Mouse (Mus musculus): ENCODE measurements around the gene Selenom. TPM values are rescaled to one million over a fixed set of nuclear protein-coding genes. Genes with fewer than 3 reads are reported as not detected.

Selenom gene
- 1 to 10 TPM; 7.6 to 8.9 TPM for polyA plus RNA-seq (2017; shearing (Covaris generic))

DNA sequence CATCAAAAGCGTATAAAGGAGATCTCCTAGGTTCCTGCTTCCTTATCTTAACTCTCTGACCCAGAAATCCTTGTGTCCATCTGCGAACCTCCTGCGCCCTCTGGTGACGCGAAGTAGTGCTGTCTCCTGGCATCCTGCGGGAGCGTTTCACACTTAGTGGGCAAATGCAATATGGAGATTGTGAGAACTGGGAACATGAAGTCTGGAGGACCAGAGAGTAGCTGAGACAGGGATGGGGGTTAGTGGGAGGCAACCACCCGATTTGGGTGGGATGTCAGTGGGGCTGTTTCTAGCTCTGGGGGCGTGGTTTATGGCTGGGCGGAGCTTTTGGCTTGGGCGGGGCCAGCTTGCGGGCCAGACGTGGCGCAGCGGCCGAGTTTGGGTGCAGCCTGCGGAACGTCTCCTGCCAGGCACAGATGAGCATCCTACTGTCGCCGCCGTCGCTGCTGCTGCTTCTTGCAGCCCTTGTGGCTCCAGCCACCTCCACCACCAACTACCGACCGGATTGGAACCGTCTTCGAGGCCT lies at the start of gene Selenom:
Gene Selenom, plus strand, starts transcription at position 156 of the 526 bp plus-strand sequence.
- ATAC-seq = peak; percentile 77

DNA sequence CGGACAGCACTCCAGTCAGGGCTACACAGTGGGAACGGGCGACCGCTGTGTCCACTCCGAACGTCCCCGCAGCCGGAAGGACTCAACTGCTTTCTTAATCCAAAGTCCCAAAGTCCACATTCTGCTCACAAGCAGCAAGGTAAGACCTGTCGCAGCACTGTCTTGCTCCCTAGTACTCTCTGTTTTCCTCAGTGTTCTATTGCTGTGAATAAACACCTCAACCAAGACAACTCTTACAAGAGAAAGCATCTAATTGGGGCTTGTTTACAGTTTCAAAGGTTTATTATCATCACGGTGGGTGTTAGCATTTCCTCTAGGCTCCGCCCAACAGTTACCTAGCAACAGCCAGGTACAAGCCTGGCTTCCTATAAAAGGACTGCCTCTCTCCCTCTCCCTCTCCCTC lies 43.0 kb upstream of the Selenom start:
- no peak for ATAC-seq

DNA sequence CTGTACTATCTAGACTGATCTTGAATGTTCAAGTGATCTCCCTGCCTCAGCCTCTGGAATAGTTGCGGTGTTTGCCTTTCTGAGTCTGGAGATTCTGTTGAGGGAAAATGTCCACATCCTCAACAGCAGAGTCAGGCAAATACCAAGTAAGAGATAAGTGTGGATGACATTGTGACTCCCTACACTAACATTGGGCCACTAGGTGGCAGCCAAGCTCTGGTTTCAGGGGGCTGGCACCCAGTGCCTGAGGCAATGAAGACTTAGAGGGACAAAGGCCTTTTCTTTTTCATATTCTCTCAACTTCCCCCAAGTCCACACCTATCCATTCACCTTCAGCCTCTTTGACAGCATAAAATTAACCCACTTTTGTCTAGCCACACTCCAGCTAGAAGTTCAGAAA lies 42.0 kb upstream of the Selenom start:
- peak; percentile 61 for ATAC-seq

DNA sequence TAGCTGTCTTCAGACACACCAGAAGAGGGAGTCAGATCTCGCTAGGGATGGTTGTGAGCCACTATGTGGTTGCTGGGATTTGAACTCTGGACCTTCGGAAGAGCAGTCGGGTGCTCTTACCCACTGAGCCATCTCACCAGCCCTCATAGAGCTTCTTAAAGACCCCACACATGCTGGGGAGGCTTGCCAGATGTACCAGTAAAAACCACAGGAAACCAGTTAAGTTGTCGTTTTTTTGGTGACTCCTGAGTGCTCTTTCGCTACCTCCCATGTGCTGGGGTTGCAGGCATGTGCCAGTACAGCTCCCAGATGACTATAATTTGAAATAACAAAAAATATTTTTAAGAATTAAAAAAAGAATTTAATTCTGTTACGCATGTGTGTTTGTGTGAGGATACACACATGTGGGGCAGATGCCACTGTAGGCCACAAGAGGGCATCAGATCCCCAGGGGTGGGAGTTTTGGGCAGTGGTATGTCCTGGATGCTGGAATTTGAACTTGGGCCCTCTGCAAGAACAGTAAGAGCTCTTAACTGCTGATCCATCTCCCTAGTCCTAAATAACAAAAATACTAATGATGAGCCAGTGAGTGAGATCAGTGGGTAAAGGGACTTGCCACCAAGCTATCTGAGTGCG lies 39.9 kb upstream of the Selenom start:
- ATAC-seq = no peak

DNA sequence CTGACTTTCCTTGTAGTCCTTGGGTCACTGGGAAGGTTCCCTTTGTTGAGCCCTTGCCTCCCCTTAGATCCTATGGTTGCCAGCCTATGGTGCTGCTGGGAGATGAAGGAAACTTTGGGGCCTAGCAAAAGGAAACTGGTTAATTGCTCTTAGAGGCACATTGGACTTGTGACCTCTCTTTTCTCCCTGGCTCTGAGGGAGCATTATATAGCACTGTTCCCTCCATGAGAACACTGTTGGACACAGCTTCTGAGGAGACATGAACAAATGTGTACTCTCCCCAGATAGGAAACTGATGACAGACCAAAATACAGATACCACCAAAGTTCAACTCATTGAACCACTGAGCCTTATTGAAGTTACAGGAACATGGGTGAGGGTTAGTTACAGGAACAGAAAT lies 39.0 kb upstream of the Selenom start:
- no peak for ATAC-seq

DNA sequence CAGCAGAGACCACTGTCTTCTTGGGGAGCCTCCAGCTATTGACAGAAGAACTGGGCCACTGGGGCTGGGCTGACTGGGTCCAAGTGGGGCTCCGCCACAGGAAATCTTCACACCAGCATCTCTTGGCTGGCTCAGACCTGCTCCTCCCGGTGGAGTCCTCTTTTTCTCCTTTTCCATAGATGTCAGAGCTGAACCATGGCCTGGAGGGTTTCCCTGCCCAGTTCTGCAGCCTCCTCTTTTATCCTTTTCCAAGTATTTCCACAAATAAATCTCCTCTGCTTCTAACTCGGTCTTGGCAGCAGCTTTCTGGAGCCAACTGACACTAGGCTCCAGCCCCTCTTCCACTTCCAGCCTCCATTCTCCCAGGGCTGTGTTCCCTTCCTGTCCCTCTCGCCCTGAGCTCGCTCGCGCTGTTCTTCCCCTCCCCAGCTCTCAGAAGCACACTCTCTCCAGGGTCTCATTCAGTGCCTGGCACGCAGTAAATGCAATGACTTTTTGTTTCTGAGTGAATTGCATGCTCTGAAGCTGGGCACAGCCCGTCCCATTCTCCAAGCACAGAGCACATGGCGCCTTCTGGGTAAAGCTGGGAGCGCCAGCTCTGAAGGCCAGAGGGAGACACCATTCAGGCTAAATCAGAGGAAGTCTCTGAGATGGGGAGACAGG lies 30.4 kb upstream of the Selenom start:
- ATAC-seq = no peak

DNA sequence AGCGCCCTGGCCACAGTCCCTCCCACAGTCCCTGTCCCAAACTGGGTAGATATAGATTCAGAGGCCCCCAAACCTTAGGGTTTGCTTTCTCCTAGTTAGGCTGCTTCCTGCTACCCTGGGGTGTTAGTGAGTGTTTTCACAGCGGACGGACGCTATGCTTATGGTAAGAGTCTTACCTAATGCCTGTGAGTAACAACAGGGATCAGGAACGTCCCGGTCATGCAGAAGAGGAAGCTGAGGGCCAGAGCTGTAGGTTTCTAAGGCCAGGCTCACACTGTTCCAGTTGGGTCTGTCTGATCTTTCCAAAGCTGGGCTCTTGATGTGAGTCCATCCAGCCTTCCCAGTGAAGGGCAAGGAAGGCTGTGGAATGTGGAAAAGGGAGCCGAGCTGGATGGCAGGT lies 28.1 kb upstream of the Selenom start:
- ATAC-seq = no peak

DNA sequence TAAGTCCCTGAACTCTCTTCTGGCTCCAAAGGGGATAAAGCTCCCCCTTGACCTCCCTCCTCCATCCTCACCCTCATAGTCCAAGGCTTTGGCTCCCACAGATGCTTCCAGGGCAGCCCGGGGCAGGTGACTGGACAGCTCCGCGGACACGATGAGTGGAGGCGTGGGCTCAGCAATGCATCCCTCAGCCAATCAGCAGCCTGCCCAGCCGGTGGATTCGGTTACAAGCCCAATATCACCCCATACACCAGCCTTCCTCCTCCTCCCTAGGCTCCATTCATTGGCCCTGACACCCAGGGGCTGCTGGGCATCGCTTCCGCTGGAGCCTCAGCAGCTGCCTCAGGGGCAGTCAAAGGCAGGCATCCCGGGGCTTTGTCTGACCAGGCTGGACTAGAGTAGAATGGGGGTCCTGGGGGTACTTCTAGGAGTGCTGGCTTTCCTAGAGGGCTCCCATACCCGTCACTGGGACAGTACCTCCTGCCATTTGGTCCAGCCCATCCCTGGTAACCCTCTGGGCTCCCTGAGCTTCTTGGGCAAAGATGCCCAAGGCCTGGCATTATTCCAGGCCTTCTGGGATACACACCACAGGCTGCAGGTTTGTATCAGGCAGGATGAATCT lies 26.4 kb upstream of the Selenom start, which contains the start of gene Pla2g3:
Gene Pla2g3, plus strand, starts transcription at position 333 of the 619 bp plus-strand sequence.
- ATAC-seq = no peak

DNA sequence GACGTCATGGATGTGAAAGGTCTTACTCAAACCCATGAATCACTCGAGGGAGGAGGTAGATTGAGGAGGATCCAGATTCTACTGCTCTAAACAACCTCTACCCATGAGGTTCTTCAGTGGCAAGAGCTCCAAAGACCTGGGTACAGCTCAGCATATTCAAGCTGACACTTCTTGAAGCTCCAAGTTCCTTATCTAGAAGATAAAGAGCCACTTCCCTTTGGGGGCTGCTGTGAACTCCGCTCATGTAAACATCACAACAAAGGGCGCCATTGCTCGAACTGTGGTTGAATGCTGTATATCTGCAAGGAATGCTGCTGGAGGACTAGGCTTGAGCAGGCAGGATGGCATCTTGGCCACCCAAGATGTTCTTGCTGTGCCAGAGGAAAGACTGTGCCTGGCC lies 25.4 kb upstream of the Selenom start:
- ATAC-seq = no peak

DNA sequence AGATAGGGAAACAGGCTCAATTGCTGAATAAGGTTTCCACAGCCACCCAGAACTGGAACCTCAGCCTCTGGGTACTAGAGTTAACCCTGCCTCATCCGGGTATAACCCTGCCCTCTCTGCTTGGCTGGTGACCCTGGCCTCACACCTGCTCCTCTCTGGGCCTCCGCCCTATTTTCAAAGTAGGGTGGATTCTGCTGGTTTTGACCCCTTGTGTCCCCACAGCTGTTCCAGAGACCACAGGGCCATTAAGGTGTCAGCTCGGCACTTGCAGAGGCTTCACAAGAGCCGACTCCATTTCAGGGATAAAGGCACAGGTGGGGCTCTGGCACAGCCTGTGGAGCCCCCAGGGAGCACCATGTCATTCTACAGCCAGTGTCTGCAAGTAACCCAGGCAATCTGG lies 21.7 kb upstream of the Selenom start:
- ATAC-seq = no peak

DNA sequence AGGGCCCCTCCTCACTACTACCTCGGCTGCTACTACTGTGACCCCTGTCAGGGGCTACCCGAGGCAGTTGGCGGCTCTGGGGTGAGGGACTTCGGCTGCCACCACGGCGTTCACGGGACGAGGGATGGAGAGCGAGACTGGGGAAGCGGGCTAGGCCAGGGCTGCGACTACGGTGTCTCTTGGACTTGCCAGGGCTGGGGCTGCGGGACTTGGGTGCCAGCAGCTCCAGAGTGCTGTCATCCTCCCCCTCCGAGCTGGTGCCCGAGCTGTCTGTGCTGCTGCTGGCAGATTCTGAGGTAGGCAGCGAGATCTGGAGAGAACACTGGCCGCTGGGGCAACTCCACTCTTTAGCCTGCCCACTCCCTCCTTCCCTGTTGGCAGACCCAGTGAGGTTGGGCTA lies 19.6 kb upstream of the Selenom start:
- no peak for ATAC-seq

DNA sequence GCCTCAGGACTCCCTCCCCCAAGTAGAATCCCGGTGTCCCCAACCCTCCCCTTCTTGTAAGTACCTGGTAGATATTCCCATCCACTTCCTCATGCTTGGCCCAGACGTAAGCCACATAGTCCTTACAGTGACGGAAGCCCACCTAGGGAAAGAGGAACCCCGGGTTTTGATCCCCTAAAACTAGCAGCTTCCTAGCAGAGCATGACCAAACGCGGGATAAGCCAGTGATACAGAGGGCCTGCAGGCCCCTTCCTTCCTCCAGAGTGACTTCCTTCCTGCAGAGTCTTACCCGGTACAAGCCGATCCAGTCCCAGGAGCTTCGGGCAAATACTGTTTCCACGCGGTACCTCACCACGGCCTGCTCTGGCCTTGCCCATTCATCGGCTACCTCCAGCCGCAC lies 19.0 kb upstream of the Selenom start:
- ATAC-seq = no peak

DNA sequence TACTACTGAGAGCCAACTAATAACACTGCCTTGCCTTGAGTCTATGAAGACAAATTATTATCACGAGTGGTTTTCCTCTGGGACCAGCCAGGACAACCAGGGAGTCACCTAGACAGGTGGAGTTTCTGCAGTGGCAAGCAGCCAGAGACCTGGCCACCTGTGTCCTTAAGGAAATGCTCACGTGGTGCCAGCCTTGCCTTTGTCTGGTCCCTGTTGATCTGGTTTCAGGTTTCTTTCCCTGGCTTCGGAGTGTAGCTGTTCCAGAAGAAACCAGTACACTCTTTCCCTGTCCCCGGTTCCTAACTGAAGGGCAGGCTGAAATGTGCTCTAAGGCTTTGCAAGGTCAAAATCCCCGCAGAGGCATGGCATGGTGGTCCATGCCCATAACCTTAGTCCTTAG lies 17.7 kb upstream of the Selenom start:
- no peak for ATAC-seq

DNA sequence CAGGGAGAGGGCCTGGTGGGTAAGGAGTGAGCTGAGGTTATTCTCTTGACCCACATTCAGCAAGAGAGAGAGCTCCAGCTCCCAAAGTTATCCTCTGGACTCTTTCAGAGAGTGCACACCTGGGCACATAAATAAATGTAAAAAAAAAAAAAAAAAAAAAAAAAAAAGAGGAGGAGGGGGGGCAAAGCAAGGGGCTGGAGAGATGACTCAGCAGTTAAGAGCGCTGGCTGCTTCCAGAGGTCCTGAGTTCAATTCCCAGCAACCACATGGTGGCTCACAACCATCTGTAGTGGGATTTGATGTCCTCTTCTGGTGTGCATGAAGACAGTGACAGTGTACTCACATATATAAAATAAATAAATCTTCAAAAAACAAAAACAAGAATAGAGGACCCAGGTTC lies 17.2 kb upstream of the Selenom start:
- no peak for ATAC-seq

DNA sequence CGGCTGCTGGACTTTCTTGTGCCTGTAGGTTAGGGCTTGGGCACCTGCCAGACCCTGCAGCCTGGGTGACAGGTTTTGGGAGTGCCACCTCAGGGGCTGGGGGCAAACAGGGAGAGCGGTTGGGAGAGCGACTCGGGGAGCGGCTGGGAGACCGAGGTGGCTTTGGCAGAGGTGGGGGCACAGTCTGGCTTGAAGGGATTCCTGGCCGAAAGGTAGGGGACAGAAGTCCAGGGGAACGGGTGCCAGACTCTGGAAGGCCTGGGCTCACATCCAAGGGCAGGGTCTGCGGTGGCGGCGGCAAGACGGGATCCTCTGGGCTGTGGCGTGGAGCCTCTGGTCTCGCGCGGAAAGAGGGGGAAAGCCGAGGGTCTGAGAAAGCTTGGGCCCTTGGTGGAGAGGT lies 12.4 kb upstream of the Selenom start:
- no peak for ATAC-seq

DNA sequence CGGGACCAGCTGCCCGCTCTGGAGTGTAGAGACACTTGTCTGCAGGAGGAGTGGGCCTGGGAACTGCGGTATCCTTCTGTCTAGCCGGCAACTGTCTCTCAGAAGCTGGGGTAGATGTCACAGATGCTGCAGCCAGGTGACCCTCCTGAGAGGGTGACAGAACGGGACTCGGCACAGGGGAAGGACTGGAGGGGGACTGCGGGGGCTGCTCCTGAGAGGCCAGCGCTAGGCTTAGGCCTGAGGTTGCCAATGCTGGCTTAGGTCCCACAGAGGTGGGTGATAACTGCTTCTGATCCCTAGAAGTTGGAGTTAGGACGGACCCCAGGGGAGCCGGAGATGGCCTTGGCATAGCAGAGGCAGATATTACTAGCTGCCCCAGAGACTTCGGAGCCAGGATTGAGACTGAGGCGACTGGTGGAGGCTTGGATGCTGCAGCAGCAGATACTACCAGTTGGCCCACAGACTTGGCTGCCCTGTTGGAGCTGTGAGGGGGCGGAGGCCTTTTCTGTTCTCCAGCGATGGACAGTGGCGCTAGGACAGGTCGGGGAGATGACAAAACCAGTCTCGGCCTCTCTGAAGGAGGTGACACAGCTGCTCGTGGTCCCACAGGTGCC lies 11.9 kb upstream of the Selenom start:
- ATAC-seq = no peak

DNA sequence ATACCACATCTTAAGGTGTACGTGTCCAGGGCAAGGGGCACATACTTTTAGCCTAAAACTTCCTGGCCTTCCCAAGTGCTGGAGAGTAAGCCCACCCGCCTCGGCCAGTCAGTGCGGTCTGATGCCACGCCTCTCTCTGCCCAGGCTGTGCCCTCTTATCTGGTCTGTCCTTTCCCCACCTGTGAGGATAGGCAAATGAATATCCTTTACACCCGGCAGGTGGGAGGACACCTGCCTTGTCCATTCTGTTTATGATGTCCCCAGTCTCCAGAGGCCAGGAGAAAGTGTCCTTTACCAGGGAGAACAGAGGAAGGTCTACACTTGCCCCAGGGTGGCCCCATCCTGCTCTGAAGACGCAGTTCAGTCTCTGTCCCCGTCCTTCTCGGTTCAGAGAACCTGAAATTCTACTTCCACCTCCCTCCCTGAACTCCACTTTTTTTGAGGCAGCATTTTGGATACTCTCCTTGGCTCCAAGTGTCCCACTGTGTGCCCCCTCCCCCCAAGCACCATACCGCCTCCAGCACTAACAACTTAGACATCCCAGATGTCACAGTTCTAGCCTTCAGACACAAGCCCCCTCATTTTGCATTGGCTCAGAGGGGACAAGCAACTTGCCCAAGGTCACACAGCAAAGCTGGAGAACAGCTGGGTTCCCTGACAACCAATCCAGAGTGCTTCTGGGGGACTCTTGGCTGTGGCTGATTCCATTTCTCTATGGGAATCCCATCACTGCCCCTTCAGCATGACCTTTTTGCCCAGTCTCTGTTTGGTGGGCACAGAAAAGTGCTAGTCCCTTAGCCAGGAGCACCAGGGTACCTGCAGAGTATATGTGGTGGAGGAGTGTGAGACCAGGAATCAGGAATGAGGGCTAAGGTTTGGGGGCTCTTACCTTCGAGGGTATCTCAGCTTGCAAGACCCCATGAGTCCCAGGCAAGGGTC lies 10.5 kb upstream of the Selenom start:
- ATAC-seq = no peak

DNA sequence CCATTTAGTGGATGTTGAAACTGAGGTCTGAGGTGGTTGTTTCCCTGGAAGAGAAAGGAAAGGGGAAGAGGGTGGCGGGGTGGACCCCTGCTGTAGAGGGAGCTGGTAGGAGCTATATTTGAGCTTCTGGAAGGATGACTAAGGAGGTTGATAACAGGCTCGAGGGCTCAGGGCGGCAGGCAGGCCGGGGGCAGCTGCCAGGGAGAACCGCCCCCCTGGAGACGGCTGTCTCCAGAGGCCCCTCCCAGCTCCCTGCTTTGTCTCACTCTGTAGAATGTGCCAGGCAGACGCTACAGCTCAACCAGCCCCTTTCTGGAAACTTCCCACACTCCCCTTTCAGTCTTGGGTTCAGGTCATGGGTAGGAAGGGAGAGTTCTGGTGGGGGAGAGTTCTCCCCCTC lies 6.3 kb upstream of the Selenom start:
- no peak for ATAC-seq

DNA sequence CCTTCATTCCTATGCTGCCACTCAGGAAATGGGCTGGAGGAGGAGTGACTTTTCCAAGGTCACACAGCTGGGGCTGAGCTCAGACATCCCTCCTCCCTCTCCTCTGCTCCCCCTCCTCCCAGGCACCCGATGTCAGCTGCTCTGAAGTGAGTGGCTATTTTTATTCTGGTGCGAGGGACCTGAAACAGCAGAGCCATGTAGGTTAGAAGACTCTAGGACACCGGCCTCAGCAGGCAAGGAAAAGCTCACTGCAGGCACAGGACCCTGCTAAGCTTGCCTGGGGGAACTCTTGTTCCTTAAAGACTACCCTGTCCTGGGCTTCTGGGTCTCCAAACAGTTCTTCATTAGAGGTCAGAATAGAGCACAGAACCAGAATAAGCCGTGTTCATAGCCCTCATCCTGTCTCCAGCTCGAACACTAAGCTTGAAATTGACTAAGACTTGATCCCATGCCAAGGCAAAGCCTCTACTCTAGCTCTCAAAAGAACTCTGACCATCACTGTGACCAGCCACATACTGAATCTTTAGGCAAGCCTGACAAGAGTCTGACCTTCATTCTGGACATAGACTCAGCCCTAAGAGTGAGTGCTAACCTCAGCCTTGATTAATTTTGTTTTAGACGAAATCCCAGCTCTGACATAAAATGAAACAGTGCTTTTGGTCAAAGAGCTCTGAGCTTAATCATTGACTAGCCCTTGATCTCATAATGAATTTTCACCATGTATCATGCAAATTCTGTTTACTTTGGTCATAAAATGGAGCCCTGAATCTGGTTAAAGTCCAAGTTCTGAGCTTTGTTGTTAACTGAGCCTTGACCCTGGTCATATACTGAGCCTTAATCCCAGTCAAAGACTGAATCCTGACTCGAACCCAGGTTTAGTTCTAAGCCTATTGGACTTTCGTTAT lies 5.1 kb upstream of the Selenom start:
- ATAC-seq = no peak

DNA sequence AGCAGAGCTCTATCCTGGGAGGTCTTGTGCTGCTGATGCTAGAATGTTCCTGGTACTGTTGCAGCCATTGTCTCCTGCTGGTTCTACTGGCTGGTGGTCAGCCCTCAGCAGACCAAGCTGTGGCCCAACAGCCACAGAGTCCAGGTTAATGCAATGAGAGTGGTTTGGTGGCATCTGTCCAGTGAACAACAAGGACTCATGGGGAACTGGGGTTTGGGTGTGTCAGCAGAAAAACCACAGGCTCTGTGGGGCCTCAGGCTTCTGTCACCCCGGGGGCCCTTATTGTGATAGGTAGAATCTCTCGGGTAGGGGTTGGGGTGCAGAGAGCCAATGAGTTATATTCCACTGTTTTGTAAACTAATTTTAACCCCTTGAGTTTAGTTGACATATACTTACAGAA lies 4.2 kb upstream of the Selenom start:
- no peak for ATAC-seq

DNA sequence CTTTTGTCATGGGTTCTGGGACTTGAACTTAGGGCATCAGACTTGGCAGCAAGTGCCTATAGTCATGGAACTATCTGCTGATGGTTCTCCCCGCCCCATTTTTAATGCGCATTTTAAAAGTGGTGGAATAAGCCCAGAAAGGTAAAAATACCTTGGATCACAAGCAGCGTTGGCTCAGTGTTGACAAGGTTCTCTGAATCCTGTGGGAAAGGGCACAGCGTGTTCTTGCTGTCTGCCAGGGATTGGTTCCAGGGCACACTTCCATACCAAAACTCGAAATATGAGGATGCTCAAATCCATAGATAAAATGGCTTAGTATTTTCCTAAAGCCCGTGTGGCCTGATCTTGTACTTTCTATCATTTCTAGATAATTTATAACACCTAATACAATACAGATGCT lies 1.2 kb upstream of the Selenom start:
- no peak for ATAC-seq
